Mouse (Mus musculus) MEL (cell line): ENCODE results near the gene Ppox. TPM values are rescaled to one million over a fixed set of nuclear protein-coding genes. Genes with fewer than 3 reads are reported as not detected.
A peak's percentile ranks its signal among the peaks of the same experiment; 100 is the strongest.

Experiments used
- DNase-seq: peaks from one replicate; pipeline ENCODE4 v3.0.0; 2011; ENCODE audit warnings: low read depth, low spot score
- H3K27ac ChIP-seq: 2 replicates; pipeline ENCODE4 v1.5.1; 2012; ENCODE audit warnings: low read depth, mild to moderate bottlenecking, control low read depth, low read length, moderate library complexity; ENCODE audit not compliant: control insufficient read depth
- H3K27me3 ChIP-seq, 2 experiments: fragments of 150-350 bp in 1 of 2; sonication (generic) in 1 of 2; 2 replicates each; pipeline ENCODE4 v1.6.1; 2012; ENCODE audit warnings: low read length in 2 of 2, mild to moderate bottlenecking in 2 of 2, improper control_type of control experiment in 1 of 2, moderate library complexity in 1 of 2; ENCODE audit not compliant: insufficient read depth in 2 of 2, control insufficient read depth in 1 of 2
- H3K36me3 ChIP-seq, 2 experiments: 2 replicates each; pipeline ENCODE4 v1.6.1; 2012 to 2014; ENCODE audit warnings: low read length in 2 of 2, improper control_type of control experiment in 1 of 2, inconsistent platforms in 1 of 2, mild to moderate bottlenecking in 1 of 2; ENCODE audit not compliant: insufficient read depth in 2 of 2, control insufficient read depth in 1 of 2
- H3K4me1 ChIP-seq, 2 experiments: fragments of 150-350 bp in 1 of 2; sonication (generic) in 1 of 2; 2 replicates each; pipeline ENCODE4 v1.6.1; 2012; ENCODE audit warnings: low read length in 2 of 2, improper control_type of control experiment in 1 of 2, mild to moderate bottlenecking in 1 of 2; ENCODE audit not compliant: insufficient read depth in 2 of 2, control insufficient read depth in 1 of 2
- H3K4me3 ChIP-seq, 2 experiments: fragments of 150-350 bp in 1 of 2; sonication (generic) in 1 of 2; 2 replicates each; pipeline ENCODE4 v1.5.1; 2012; ENCODE audit warnings: low read depth in 2 of 2, low read length in 2 of 2, mild to moderate bottlenecking in 2 of 2, moderate library complexity in 2 of 2, control low read depth in 1 of 2, improper control_type of control experiment in 1 of 2; ENCODE audit not compliant: control insufficient read depth in 1 of 2, insufficient read depth in 1 of 2
- H3K79me2 ChIP-seq: 2 replicates; pipeline ENCODE4 v1.6.1; 2012; ENCODE audit warnings: mild to moderate bottlenecking, low read length, moderate library complexity; ENCODE audit not compliant: control insufficient read depth, poor library complexity, insufficient read depth
- H3K9ac ChIP-seq: 2 replicates; pipeline ENCODE4 v1.6.1; 2012; ENCODE audit warnings: low read depth, mild to moderate bottlenecking, control low read depth, low read length, moderate library complexity; ENCODE audit not compliant: control insufficient read depth, poor library complexity, severe bottlenecking
- H3K9me3 ChIP-seq: fragments of 150-350 bp; sonication (generic); replicated peaks from 2 replicates; pipeline ENCODE4 v1.6.1; 2012; ENCODE audit warnings: mild to moderate bottlenecking, low read length, improper control_type of control experiment, moderate library complexity; ENCODE audit not compliant: insufficient read depth
- CTCF ChIP-seq, 3 experiments: IDR thresholded peaks in 2 of 3; conservative IDR thresholded peaks in 1 of 3; 2 replicates each; pipeline ENCODE4 v1.5.1; 2011 to 2012; ENCODE audit warnings: low read length in 3 of 3, low read depth in 2 of 3, mild to moderate bottlenecking in 2 of 3, improper control_type of control experiment in 1 of 3, inconsistent platforms in 1 of 3, mixed read lengths in 1 of 3, moderate library complexity in 1 of 3; ENCODE audit not compliant: control insufficient read depth in 1 of 3, insufficient read depth in 1 of 3, poor library complexity in 1 of 3, severe bottlenecking in 1 of 3
- E2F4 ChIP-seq: IDR thresholded peaks from 2 replicates; pipeline ENCODE4 v1.6.1; 2011; ENCODE audit warnings: low read depth, low read length, improper control_type of control experiment, borderline replicate concordance
- EP300 ChIP-seq, 2 experiments: IDR thresholded peaks; 2 replicates each; pipeline ENCODE4 v1.6.1; 2011; ENCODE audit warnings: improper control_type of control experiment in 2 of 2, low read length in 2 of 2, low read depth in 1 of 2, mild to moderate bottlenecking in 1 of 2
- ETS1 ChIP-seq: IDR thresholded peaks from 2 replicates; pipeline ENCODE4 v1.6.1; 2012; ENCODE audit warnings: low read depth, mild to moderate bottlenecking, inconsistent platforms, low read length, improper control_type of control experiment, moderate library complexity
- GATA1 ChIP-seq: IDR thresholded peaks from 2 replicates; pipeline ENCODE4 v1.6.1; 2011; ENCODE audit warnings: low read depth, low read length, improper control_type of control experiment
- HCFC1 ChIP-seq: IDR thresholded peaks from 2 replicates; pipeline ENCODE4 v1.6.1; 2012; ENCODE audit warnings: low read depth, mild to moderate bottlenecking, inconsistent platforms, low read length, improper control_type of control experiment, moderate library complexity
- MYC ChIP-seq: IDR thresholded peaks from 2 replicates; pipeline ENCODE4 v1.6.1; 2011; ENCODE audit warnings: low read depth, mild to moderate bottlenecking, low read length, improper control_type of control experiment, moderate library complexity
- RAD21 ChIP-seq: IDR thresholded peaks from 2 replicates; pipeline ENCODE4 v1.6.1; 2011; ENCODE audit warnings: mild to moderate bottlenecking, low read depth, low read length, improper control_type of control experiment
- RCOR1 ChIP-seq: IDR thresholded peaks from 2 replicates; pipeline ENCODE4 v1.6.1; 2012; ENCODE audit warnings: low read depth, mild to moderate bottlenecking, inconsistent platforms, low read length, improper control_type of control experiment
- SIN3A ChIP-seq: IDR thresholded peaks from 2 replicates; pipeline ENCODE4 v1.6.1; 2012; ENCODE audit warnings: low read length, improper control_type of control experiment, inconsistent platforms
- SMC3 ChIP-seq: IDR thresholded peaks from 2 replicates; pipeline ENCODE4 v1.6.1; 2011; ENCODE audit warnings: low read depth, low read length, improper control_type of control experiment
- TCF12 ChIP-seq: IDR thresholded peaks from 2 replicates; pipeline ENCODE4 v1.6.1; 2014; ENCODE audit warnings: low read depth, mild to moderate bottlenecking, inconsistent platforms, low read length, improper control_type of control experiment, moderate library complexity
- polyA plus RNA-seq, 2 experiments: library from polyadenylated mRNA; stranded (reverse) in 1 of 2; unstranded in 1 of 2; fragments of >175 nt in 1 of 2; fragments of >200 nt in 1 of 2; gene quantifications; 2 replicates each; pipeline versions ENCODE4 v1.2.1 to v1.2.4; 2012; ENCODE audit warnings: low replicate concordance in 2 of 2, low read depth in 1 of 2; ENCODE audit not compliant: insufficient read length in 2 of 2, insufficient read depth in 1 of 2, missing spikeins in 1 of 2
- total RNA-seq: library from RNA; depleted of rRNA; stranded (reverse); fragments of 300-350 nt; gene quantifications from 2 replicates; pipeline ENCODE4 v1.2.3, GENCODE M21; 2012

The Ppox gene
- total and polyA plus RNA-seq, 3 experiments, result 27.0 to 63.6 TPM; not detected in 1

DNA sequence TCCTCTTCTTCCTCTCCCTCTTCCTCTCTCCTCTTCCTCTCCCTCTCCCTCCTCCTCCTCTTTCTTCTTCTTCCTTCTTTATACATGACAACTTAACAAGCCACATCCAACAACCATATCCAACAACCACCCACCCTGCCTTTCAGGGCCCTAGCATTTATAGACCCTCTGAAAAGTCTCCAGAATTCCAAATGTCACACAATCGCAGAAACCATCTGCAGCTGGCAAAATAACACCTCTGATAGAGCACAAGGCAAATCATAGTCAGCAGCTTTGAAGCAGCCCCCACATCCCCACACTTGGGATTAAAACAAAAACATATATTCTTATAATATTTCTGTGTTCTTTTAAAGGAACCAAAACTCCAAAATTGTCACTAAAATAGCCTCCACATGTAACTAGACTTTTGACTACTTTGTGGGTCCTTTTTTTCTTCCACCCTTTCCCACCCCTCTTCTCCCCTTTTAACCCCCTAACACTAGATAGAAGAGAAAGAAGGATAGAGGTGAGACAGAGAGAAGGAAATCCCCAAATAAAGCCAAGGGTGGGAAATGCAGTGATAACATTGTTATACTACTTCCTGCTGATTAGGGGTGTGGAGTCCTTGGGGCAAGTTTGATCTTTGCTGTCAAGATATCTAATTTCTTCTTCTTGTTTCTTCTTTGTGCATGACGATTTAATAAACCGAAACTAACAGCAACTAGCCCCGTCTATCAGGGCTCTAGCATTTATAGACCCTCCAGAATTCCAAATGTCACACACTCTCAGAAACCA, 14.8 kb downstream of the Ppox start:
- H3K4me3 ChIP-seq, result peak overlapping the region in 1 of 2 experiments; percentile 29; a peak in 3 of 4 replicates
- H3K27me3 ChIP-seq, result no peaks in the 10 kb centered on the region
- H3K4me1 ChIP-seq, result peaks cover 9 to 24% of the 10 kb centered on the region in 2 experiments
- peaks cover 0 to 18% of the 10 kb centered on the region in 2 experiments; a peak in 2 of 4 replicates for H3K36me3 ChIP-seq
- H3K79me2 ChIP-seq, result no peaks in the 10 kb centered on the region; the same call in 1 of the 2 replicates
- no peak overlapping the region for H3K27ac ChIP-seq
- DNase-seq, result no peak
- no peaks in the 10 kb centered on the region for H3K9me3 ChIP-seq
- TF ChIP-seq HCFC1 (no peak), EP300 (IDR thresholded peaks at IDR 0.05; ENCODE audit: low read depth in 1 of 2, low read length in 2 of 2) (peak; percentile 66 to 69; a peak in 3 of 4 replicates), RCOR1 (peak; percentile 76), E2F4 (no peak), SIN3A (peak; percentile 45; the same call in 1 of the 2 replicates), ETS1 (peak; percentile 57; the same call in 1 of the 2 replicates), TCF12 (peak; percentile 34; the same call in 1 of the 2 replicates), GATA1 (peak; percentile 58)
- no peak overlapping the region for H3K9ac ChIP-seq

DNA sequence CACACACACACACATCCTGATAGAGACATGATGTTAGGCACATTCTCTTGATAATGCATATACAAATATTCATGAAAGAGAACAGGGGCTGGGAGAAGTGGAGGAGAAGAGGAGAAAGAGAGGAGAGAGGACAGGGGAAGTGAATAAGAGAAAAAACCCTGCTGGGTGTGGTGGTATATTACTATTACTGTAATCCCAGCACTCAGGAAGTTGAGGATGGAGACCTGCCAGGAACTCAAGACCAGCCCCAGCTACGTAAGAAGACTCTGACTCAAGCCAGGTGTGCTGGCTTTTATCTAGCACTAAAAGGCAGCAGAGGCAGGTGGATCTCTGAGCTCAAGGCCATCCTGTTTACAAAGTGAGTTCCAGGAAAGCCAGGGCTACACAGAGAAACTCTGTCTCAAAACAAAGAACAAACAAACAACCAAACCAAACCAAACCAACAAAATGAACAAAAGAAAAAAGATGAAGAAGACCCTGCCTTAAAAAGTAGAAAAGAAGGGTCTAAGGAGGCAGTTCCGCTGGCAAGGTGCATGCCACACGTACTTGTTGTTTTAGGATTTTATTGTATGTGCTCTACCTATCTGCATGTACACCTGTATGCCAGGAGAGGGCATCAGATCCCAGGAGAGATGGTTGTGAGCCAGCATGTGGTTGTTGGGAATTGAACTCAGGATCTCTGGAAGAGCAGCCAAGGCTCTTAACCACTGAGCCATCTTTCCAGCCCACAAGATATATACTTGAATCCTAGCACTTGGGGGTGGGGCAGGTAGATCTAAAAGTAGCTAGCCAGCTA, 17.1 kb downstream of the Ppox start:
- no peak overlapping the region for H3K9ac ChIP-seq
- H3K4me1 ChIP-seq, result peaks cover 4 to 20% of the 10 kb centered on the region in 2 experiments; a peak in 3 of 4 replicates
- H3K9me3 ChIP-seq, result no peaks in the 10 kb centered on the region
- peaks cover 0 to 11% of the 10 kb centered on the region in 2 experiments; a peak in 2 of 4 replicates for H3K36me3 ChIP-seq
- DNase-seq, result no peak
- TF ChIP-seq SMC3 (peak; percentile 23), MYC (no peak), CTCF (IDR thresholded peaks at IDR 0.05 in 2 of 3, conservative IDR thresholded peaks at IDR 0.05 in 1 of 3; ENCODE audit: control insufficient read depth in 1 of 3, insufficient read depth in 1 of 3, low read depth in 2 of 3, low read length in 3 of 3, poor library complexity in 1 of 3, severe bottlenecking in 1 of 3) (peak in 2 of 3 experiments; percentile 8 to 36; a peak in 2 of 6 replicates), RAD21 (peak; percentile 17)
- H3K27ac ChIP-seq, result no peak overlapping the region
- H3K79me2 ChIP-seq, result no peaks in the 10 kb centered on the region
- no peak overlapping the region for H3K4me3 ChIP-seq
- peaks cover 0 to 2% of the 10 kb centered on the region in 2 experiments; a peak in 3 of 4 replicates for H3K27me3 ChIP-seq
